Mouse (Mus musculus) erythroblast, embryonic 14.5 days (primary cell): ENCODE measurements at regions not wholly inside any gene's neighbourhood (a gene's known extent, or its start where the extent isn't known, plus 50 kb on each side); places are given as distances from the start of the nearest gene placed in this dataset.

Source experiments
- GATA1 ChIP-seq: IDR thresholded peaks from 2 replicates; pipeline ENCODE4 v1.6.1; 2012; ENCODE audit warnings: low read length, inconsistent platforms, mixed read lengths
- TAL1 ChIP-seq: IDR thresholded peaks from 3 replicates; pipeline ENCODE4 v1.6.1; 2012; ENCODE audit warnings: low read length, inconsistent platforms, mixed read lengths

DNA sequence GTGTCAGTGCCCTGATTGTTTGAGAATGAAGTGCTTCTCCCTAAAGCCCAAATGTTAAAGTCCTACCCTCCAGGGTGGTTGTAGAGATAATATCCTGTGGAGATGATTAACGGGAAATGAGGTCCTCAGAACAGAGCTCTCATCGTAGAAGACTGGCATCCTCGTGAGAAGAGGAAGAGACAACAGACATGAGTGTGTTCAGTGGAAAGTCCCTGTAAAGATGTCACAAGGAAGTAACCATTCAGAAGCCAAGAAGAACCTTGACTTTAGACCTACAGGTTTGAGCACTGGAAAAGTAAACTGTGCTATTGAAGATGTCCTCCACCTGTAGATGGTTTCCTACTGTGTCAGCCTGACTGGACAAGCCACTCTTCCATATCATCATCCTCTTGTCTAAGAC is 155.1 kb upstream of the Trib2 start:
- no peak for TF ChIP-seq TAL1
- TF ChIP-seq GATA1: no peak
